Mouse (Mus musculus): ENCODE measurements around the gene C1qtnf6. TPM values are rescaled to one million over a fixed set of nuclear protein-coding genes. Genes with fewer than 3 reads are reported as not detected.

Gene C1qtnf6
- polyA plus RNA-seq, 1 experiment from 2014 or later, result 40.7 TPM

GRCm38 (mm10) chr15:78533346-78533835 is 2.2 kb upstream of the C1qtnf6 start:
- TF ChIP-seq CTCF (IDR thresholded peaks at IDR 0.05; ENCODE audit: low read depth), result no peak
- Histone ChIP-seq H3K27ac (ENCODE audit: low read depth) (peak overlapping the region; percentile 90), H3K9ac (no peak overlapping the region), H3K4me3 (ENCODE audit: low read depth, low read length) (no peak overlapping the region), H3K4me1 (ENCODE audit: insufficient read depth) (peaks cover 26% of the 10 kb centered on the region), H3K27me3 (ENCODE audit: insufficient read depth, low read length) (no peaks in the 10 kb centered on the region), H3K9me3 (ENCODE audit: low read depth, low read length) (no peaks in the 10 kb centered on the region), H3K36me3 (ENCODE audit: insufficient read depth) (no peaks in the 10 kb centered on the region), H3K4me2 (no peak overlapping the region)
- WGBS, result 59% methylated on average over 10 of the region's 10 CpGs
- ATAC-seq (ENCODE audit: insufficient read depth) (no peak), DNase-seq (no peak)

- peak overlapping the region; percentile 90 for H3K27ac ChIP-seq (ENCODE audit: low read depth)
Measured at GRCm38 (mm10) chr15:78532566-78533345, 1.5 kb upstream of the C1qtnf6 start.

DNA sequence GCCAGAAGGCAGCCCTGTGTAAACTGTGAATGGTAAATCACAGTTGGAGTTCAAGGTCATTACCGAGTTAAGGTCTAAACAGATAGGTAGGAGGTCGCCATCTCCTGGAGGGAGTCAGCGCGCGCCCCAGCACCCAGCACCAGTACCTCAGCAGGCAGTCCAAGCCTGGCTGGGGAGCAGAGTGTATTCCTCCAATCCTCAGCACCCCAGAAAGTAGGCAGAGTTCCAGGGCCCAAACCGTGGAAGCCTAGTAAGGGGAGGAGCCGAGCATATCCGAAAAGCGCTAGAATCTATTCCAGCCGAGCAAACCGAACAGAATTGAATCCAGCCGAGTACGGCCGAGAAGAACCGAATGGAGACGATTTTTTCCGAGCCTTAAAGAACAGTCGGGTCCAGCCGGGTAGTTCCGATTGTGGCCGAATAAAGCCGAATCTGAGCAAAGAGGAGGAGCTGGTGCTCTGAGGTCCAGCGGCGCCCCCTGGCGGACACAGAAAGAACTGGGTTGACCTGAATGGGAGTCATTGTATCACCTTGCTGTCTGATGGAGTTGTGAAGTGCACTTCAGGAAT is 769 bp upstream of the C1qtnf6 start:
- peak overlapping the region; percentile 91 for H3K27ac ChIP-seq (ENCODE audit: low read depth)
- H3K9me3 ChIP-seq (ENCODE audit: low read depth, low read length), result no peaks in the 10 kb centered on the region
- ATAC-seq (ENCODE audit: insufficient read depth), result peak; percentile 81
- WGBS, result under 1% methylated on average over 25 of the region's 25 CpGs
- peak; percentile 95 for TF ChIP-seq CTCF (IDR thresholded peaks at IDR 0.05; ENCODE audit: low read depth)
- peak overlapping the region; percentile 56 for H3K4me2 ChIP-seq
- DNase-seq, result peak; percentile 100
- peak overlapping the region; percentile 47 for H3K9ac ChIP-seq
- H3K27me3 ChIP-seq (ENCODE audit: insufficient read depth, low read length), result no peaks in the 10 kb centered on the region
- peak overlapping the region; percentile 18 for H3K4me3 ChIP-seq (ENCODE audit: low read depth, low read length)
- no peaks in the 10 kb centered on the region for H3K36me3 ChIP-seq (ENCODE audit: insufficient read depth)
- H3K4me1 ChIP-seq (ENCODE audit: insufficient read depth), result peaks cover 26% of the 10 kb centered on the region

More at GRCm38 (mm10) chr15:78532566-78533345, 1.5 kb upstream of the C1qtnf6 start:
- peak overlapping the region; percentile 56 for H3K4me2 ChIP-seq
- H3K9me3 ChIP-seq (ENCODE audit: low read depth, low read length), result no peaks in the 10 kb centered on the region
- H3K9ac ChIP-seq, result peak overlapping the region; percentile 4; the same call in 1 of the 2 replicates
- no peak overlapping the region for H3K4me3 ChIP-seq (ENCODE audit: low read depth, low read length)
- DNase-seq, result peak; percentile 58
- TF ChIP-seq CTCF (IDR thresholded peaks at IDR 0.05; ENCODE audit: low read depth), result no peak
- WGBS, result 55% methylated on average over 10 of the region's 10 CpGs
- peak; percentile 1 for ATAC-seq (ENCODE audit: insufficient read depth)
- H3K4me1 ChIP-seq (ENCODE audit: insufficient read depth), result peaks cover 26% of the 10 kb centered on the region
- no peaks in the 10 kb centered on the region for H3K36me3 ChIP-seq (ENCODE audit: insufficient read depth)
- no peaks in the 10 kb centered on the region for H3K27me3 ChIP-seq (ENCODE audit: insufficient read depth, low read length)

GRCm38 (mm10) chr15:78531451-78531720 is 170 bp upstream of the C1qtnf6 start:
- ATAC-seq (ENCODE audit: insufficient read depth), result peak; percentile 0; the same call in 1 of the 2 replicates
- no peaks in the 10 kb centered on the region for H3K27me3 ChIP-seq (ENCODE audit: insufficient read depth, low read length)
- H3K9ac ChIP-seq, result peak overlapping the region; percentile 47
- H3K4me3 ChIP-seq (ENCODE audit: low read depth, low read length), result peak overlapping the region; percentile 18
- H3K4me2 ChIP-seq, result peak overlapping the region; percentile 56
- peaks cover 4% of the 10 kb centered on the region; the same call in 1 of the 2 replicates for H3K36me3 ChIP-seq (ENCODE audit: insufficient read depth)
- DNase-seq, result no peak
- H3K27ac ChIP-seq (ENCODE audit: low read depth), result peak overlapping the region; percentile 91
- no peak for TF ChIP-seq CTCF (IDR thresholded peaks at IDR 0.05; ENCODE audit: low read depth)
- peaks cover 26% of the 10 kb centered on the region for H3K4me1 ChIP-seq (ENCODE audit: insufficient read depth)
- WGBS, result 47% methylated on average over 4 of the region's 4 CpGs
- H3K9me3 ChIP-seq (ENCODE audit: low read depth, low read length), result no peaks in the 10 kb centered on the region

DNA sequence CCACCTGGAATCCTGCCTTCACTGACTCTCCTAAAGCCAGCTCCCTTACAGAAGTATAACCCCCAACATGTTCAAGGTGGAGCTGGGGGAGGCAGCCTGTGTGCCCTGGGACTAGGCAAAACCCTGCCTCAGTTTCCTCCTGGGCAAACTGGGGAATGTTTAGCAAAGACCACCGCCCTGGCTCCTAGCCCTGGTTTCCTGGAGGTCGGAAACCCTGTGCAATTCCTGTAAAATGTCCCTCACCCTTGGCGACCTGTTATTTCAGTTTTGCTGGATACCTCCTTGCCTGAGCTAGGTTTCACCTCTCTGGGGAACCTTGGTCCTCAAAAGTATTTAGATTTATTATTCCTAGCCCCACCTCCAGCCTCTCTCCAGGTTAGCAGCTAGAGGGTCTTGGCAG is 1.1 kb downstream of the C1qtnf6 start:
- DNase-seq (no peak), ATAC-seq (ENCODE audit: insufficient read depth) (no peak)
- Histone ChIP-seq H3K27me3 (ENCODE audit: insufficient read depth, low read length) (no peaks in the 10 kb centered on the region), H3K4me1 (ENCODE audit: insufficient read depth) (peaks cover 26% of the 10 kb centered on the region), H3K9me3 (ENCODE audit: low read depth, low read length) (no peaks in the 10 kb centered on the region), H3K4me2 (peak overlapping the region; percentile 81), H3K9ac (no peak overlapping the region; the same call in 1 of the 2 replicates), H3K36me3 (ENCODE audit: insufficient read depth) (peaks cover 8% of the 10 kb centered on the region; the same call in 1 of the 2 replicates), H3K27ac (ENCODE audit: low read depth) (peak overlapping the region; percentile 92), H3K4me3 (ENCODE audit: low read depth, low read length) (no peak overlapping the region)
- 81% methylated on average over 3 of the region's 3 CpGs for WGBS
- no peak for TF ChIP-seq CTCF (IDR thresholded peaks at IDR 0.05; ENCODE audit: low read depth)

- Histone ChIP-seq H3K9ac (peak overlapping the region; percentile 59), H3K27ac (ENCODE audit: low read depth) (peak overlapping the region; percentile 92), H3K4me3 (ENCODE audit: low read depth, low read length) (peak overlapping the region; percentile 44), H3K9me3 (ENCODE audit: low read depth, low read length) (no peaks in the 10 kb centered on the region), H3K36me3 (ENCODE audit: insufficient read depth) (peaks cover 12% of the 10 kb centered on the region; the same call in 1 of the 2 replicates), H3K4me2 (peak overlapping the region; percentile 81), H3K4me1 (ENCODE audit: insufficient read depth) (peaks cover 26% of the 10 kb centered on the region), H3K27me3 (ENCODE audit: insufficient read depth, low read length) (no peaks in the 10 kb centered on the region)
- under 1% methylated on average over 15 of the region's 15 CpGs for WGBS
- ATAC-seq (ENCODE audit: insufficient read depth) (peak; percentile 65), DNase-seq (peak; percentile 82)
- TF ChIP-seq CTCF (IDR thresholded peaks at IDR 0.05; ENCODE audit: low read depth), result no peak
Measured at GRCm38 (mm10) chr15:78529428-78529990, 1.7 kb downstream of the C1qtnf6 start.

Measured in lung, embryonic 14.5 days (tissue).